Mouse (Mus musculus) mouse trophoblast stem cell (cell line): ENCODE data around the gene Zfp988.
"Not testable (repeated sequence)": the region's sequence is repeated elsewhere in the genome, so short reads cannot be mapped to it uniquely, and the experiment has no call there.

Source experiments
- in situ Hi-C, 2 experiments: fragments of 300-500 bp; cut with MseI, MboI; formaldehyde crosslinking; loops; 2 replicates in 1 of 2; 3 replicates in 1 of 2; pipeline ENCODE4 v1.15.1; 2025

Gene Zfp988

GRCm38 (mm10) chr4:147343042-147343908, 37.8 kb downstream of the Zfp988 start:
- in situ Hi-C loops = loop anchor here (25.0 kb wide), 5 partner anchors 94 to 1906 kb away; no protein-coding TSS in a partner anchor

GRCm38 (mm10) chr4:147345061-147345554, 39.6 kb downstream of the Zfp988 start:
- in situ Hi-C loops = loop anchor here (25.0 kb wide), 5 partner anchors 92 to 1908 kb away; no protein-coding TSS in a partner anchor

DNA sequence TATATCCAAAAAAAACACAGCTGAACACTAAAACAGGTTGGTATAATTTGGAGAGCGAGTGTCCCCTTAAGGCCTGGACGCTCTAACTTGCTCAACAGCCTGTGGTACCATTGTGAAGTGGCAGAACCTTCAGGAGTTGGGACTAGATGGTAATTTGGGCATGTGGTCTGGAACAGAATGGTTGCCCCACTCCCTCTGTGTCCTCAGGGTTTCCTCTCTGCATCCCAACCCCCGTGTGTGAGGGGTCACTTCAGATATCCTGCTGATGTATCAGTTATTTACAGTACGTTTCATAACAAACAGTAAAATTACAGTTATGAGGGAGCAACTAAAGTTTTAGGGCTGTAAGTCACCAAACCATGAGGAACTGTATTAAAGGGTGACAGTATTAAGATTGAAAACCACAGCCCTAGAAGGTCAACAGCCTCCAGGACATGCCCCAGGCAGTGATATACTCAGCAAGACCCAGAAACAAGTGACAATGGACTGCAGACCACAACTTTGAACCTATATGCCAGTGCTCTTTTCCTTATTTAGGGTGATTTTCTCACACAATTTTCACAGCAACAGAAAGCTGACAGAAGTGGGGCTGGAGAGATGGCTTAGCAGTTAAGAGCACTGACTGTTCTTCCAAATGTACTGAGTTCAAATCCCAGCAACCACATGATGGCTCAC, 41.0 kb downstream of the Zfp988 start:
- in situ Hi-C loops = loop anchor here (25.0 kb wide), 5 partner anchors 91 to 1909 kb away; no protein-coding TSS in a partner anchor

GRCm38 (mm10) chr4:147347300-147347699, 41.8 kb downstream of the Zfp988 start:
- in situ Hi-C loops = loop anchor here (25.0 kb wide), 5 partner anchors 90 to 1910 kb away; no protein-coding TSS in a partner anchor

- in situ Hi-C loops = loop anchor here (25.0 kb wide), 5 partner anchors 89 to 1911 kb away; no protein-coding TSS in a partner anchor
These were observed 42.4 kb downstream of the Zfp988 start for GRCm38 (mm10) chr4:147347880-147348279.

GRCm38 (mm10) chr4:147348401-147348800, 42.9 kb downstream of the Zfp988 start:
- in situ Hi-C loops = loop anchor here (25.0 kb wide), 5 partner anchors 89 to 1911 kb away; no protein-coding TSS in a partner anchor

DNA sequence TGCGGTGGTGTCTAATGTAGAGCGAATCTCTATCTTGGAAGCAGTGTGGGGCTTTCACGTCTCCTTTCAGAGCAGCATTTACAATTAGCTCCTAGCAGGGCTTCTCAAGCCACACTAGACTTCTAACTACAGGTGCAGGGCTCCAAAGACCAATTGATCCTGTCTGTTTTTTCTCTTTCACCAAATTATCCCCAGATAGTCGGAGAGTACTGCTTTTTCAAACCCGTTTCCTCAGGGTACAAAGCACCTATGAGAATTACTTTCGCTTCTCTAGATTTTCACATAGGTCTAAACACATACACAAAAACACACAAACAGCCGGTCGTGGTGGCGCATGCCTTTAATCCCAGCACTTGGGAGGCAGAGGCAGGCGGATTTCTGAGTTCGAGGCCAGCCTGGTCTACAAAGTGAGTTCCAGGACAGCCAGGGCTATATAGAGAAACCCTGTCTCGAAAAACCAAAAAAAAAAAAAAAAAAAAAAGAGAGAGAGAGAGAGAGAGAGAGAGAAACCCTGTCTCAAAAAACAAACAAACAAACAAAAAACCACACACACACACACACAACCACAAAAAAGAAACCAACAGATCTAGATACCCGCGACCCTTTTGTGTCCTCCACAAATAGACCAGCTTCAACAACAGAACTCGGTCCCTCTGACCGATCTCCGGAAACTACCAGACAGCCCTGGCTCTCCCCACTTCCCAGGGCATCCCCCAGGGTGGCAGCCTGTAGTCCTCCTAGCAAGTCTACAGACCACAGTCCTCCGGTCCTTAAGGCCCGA, 43.6 kb downstream of the Zfp988 start:
- in situ Hi-C loops = loop anchor here (25.0 kb wide), 5 partner anchors 88 to 1912 kb away; no protein-coding TSS in a partner anchor

DNA sequence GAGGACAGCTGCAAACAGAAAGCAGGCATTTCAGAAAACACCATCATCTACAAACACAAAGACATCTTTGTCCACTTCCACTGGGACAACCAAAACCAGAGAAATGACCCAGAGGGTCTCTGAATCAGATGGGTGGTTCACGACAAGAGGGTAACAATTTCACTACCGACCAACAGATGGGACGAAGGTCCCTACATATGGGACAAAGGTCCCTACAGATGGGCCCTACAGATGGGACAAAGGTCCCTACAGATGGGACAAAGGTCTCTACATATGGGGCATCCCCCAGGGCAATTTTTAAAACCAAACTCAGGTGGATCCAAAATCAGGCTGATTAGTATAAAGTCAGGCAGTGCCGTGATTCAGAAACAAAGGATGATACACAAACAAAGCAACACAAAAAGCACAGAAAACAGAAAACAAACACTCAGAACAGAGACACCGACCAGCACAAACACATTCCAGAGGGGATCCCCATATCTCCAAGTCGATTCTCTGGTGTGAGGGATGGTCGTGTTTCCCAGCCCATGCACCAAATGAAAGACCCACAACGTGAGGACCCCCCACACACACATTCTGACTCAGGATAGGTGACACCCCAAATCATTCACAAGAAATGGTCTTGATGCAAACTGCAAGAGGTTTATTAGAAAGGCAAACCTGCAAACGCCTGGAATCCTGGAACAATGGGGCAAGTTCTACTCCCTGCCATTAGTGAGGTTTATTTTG, 44.4 kb downstream of the Zfp988 start:
- in situ Hi-C loops = loop anchor here (25.0 kb wide), 5 partner anchors 87 to 1913 kb away; no protein-coding TSS in a partner anchor

GRCm38 (mm10) chr4:147350541-147350940, 45.1 kb downstream of the Zfp988 start:
- in situ Hi-C loops = not testable (repeated sequence)

DNA sequence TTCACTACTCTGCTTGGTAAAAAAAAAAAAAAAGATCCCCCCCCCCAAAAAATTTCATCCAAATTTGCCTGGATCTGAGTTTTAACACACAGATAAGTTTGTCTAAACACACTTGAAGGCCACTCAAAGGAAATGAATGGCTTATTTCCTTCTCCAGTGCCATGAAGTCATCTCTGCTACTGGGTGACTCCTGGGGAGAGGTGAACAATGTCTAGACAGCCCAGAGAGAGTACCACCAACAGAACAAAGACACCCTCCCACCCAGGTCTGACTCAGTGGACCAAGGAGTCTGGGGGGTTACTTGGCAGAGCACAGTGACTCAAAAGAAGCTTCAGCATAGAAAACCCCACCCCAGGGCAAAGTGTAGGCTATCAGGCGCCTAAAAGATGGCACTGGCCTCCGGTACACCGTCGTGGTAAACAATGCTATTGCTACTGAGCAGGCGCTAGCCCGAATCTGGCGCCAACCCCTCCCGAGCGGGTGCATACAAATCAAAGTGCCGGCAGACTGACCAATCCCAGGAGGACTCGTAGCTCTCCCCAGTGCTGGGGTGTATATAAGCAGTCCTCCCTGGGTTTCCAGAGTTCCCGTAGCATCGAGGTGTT, 46.0 kb downstream of the Zfp988 start:
- in situ Hi-C loops = not testable (repeated sequence)

DNA sequence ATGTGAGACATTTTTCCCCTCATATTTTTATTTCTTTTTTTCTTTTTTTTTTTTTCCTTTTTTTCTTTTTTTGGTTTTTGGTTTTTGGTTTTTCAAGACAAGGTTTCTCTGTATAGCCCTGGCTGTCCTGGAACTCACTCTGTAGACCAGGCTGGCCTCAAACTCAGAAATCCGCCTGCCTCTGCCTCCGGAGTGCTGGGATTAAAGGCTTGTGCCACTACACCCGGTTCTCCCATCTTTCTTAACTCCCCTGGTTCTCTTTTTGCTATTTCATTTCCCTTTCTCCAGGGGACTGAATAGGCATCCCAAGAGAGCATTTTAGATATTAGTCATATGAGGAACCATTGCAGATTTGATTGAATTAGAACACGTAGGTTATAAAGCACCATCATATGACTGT, 48.2 kb downstream of the Zfp988 start:
- in situ Hi-C loops = not testable (repeated sequence)

DNA sequence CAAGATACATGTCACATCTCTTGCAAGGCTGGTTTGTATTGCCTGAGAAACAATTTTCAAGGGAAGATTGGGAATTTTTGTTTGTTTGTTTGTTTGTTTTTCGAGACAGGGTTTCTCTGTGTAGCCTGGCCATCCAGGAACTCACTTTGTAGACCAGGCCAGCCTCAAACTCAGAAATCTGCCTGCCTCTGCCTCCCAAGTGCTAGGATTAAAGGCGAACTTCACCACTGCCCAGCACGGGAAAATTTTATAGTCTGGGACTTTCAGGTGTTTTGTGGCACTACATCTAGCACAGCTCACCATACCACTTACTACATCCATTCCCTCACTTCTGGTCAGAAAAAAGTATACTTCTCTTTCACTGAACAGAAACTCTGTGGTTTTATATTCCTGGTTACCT, 50.6 kb downstream of the Zfp988 start:
- in situ Hi-C loops = not testable (repeated sequence)

GRCm38 (mm10) chr4:147357195-147357594, 51.7 kb downstream of the Zfp988 start:
- in situ Hi-C loops = not testable (repeated sequence)

GRCm38 (mm10) chr4:147361003-147361402, 55.5 kb downstream of the Zfp988 start, which contains the start of gene Zfp978:
TSS of gene Zfp978 (plus strand) at chr4:147361303.
- in situ Hi-C loops = not testable (repeated sequence)

GRCm38 (mm10) chr4:147361872-147362271, 56.4 kb downstream of the Zfp988 start:
- in situ Hi-C loops = not testable (repeated sequence)

- in situ Hi-C loops = not testable (repeated sequence)
These were observed 64.1 kb downstream of the Zfp988 start for GRCm38 (mm10) chr4:147369564-147369963.

DNA sequence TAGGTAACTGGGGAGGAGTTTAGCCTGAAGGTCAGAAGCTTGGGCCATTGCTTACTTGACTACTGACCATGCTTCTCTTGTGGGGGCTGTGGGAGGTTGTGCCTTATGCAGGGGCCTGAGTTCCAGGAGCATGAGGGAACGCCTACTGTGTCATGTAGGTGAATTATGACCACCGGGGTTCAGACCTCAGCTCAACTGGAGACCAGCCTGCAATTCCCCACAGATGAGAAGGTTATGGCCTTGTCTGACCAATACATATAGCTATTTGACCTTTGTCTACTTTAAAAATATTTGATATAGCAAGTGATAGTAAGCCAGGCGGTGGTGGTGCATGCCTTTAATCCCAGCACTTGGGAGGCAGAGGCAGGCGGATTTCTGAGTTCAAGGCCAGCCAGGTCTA, 77.7 kb downstream of the Zfp988 start:
- in situ Hi-C loops = not testable (repeated sequence)
